In genomic region chr5:116180594-116180993, GRCm38 (mm10) we compare ENCODE assay signal across 26 mouse cellular contexts.
A peak's percentile ranks its signal among the peaks of the same experiment; 100 is the strongest.
DNase-seq lines count a peak whose midpoint lies in the region; ATAC-seq lines count a peak whose summit lies in the region.
"Had no signal": no experiment of that assay in that cellular context is flagged by ENCODE, and none has a peak within 500 bp of the region (broad histone marks: within the 10 kb centered on the region; RNA-seq: fewer than 3 reads in every experiment).

No protein-coding gene starts in this region.

- H3K4me1 ChIP-seq in kidney, embryonic 15.5 days: peaks cover 7% of the 10 kb centered on the region; the same call in 1 of the 2 replicates
- no peaks in the 10 kb centered on the region for H3K4me1 ChIP-seq in kidney, embryonic 16.5 days (ENCODE audit: insufficient read depth, low read length)
- H3K4me1 ChIP-seq: embryonic facial prominence, embryonic 15.5 days; neural tube, embryonic 12.5 days had no signal

- WGBS in kidney, embryonic 15.5 days: 10% methylated on average over 13 of the region's 13 CpGs
- WGBS in kidney, embryonic 16.5 days: 13% methylated on average over 13 of the region's 13 CpGs

- no peak for ATAC-seq in kidney, embryonic 15.5 days (replicated peaks; ENCODE audit: low FRiP score)
- no peak for ATAC-seq in kidney, embryonic 16.5 days (ENCODE audit: low FRiP score, low TSS enrichment)
- peak; percentile 39 to 49; a peak in 1 of 4 replicates for ATAC-seq in hematopoietic stem cell, adult 5-6 weeks (replicated peaks in 1 of 2; ENCODE audit: insufficient read depth in 1 of 2, low FRiP score in 2 of 2, low TSS enrichment in 1 of 2, low read depth in 1 of 2, poor library complexity in 2 of 2, severe bottlenecking in 2 of 2)
- ATAC-seq: forebrain, postnatal 0 days; inflammation-experienced regulatory T-cells, adult 6 months; midbrain, embryonic 13.5 days; Patski had no signal

- no peak overlapping the region for H3K27ac ChIP-seq in kidney, embryonic 15.5 days
- no peak overlapping the region for H3K27ac ChIP-seq in kidney, embryonic 16.5 days (ENCODE audit: low read length)
- H3K27ac ChIP-seq: embryonic facial prominence, embryonic 15.5 days; forebrain, embryonic 10.5 days; hindbrain, embryonic 13.5 days; left cerebral cortex, adult 2 months; liver, embryonic 14.5 days; midbrain, embryonic 13.5 days; neural tube, embryonic 12.5 days had no signal

- peak; percentile 37 for DNase-seq in embryo, embryonic 10.5 days (ENCODE audit: low spot score)
- DNase-seq in thymus, postnatal 0 days (ENCODE audit: low spot score): no peak
- DNase-seq in ovary, postnatal 14 days (ENCODE audit: low spot score): no peak
- DNase-seq in gastrocnemius, postnatal 14 days: no peak
- DNase-seq: adrenal gland, postnatal 25 days; cerebellum, adult 11-12 months; cerebellum, postnatal 36 days; forebrain, postnatal 0 days; kidney, adult 9 months; kidney, postnatal 4 days; layer of hippocampus, adult 9-11 months; left cerebral cortex, postnatal 4 days; spleen, adult 18-20 months; thymus, adult 18-20 months had no signal

- intact Hi-C loops in gastrocnemius, postnatal 14 days (cut with DNase I; ENCODE audit: low total_unique reads): no loop called here

- peak overlapping the region; percentile 37 for H3K4me2 ChIP-seq in kidney, embryonic 15.5 days
- no peak overlapping the region; the same call in 1 of the 2 replicates for H3K4me2 ChIP-seq in kidney, embryonic 16.5 days (replicated peaks; ENCODE audit: low read depth, low read length)
- H3K4me2 ChIP-seq: embryonic facial prominence, embryonic 15.5 days; hindbrain, embryonic 13.5 days; midbrain, embryonic 13.5 days; neural tube, embryonic 12.5 days had no signal

- no peak overlapping the region for H3K9ac ChIP-seq in kidney, embryonic 15.5 days
- H3K9ac ChIP-seq in kidney, embryonic 16.5 days (replicated peaks; ENCODE audit: low read length): no peak overlapping the region
- H3K9ac ChIP-seq: embryonic facial prominence, embryonic 15.5 days; forebrain, postnatal 0 days; hindbrain, embryonic 13.5 days; liver, embryonic 14.5 days; midbrain, embryonic 13.5 days; neural tube, embryonic 12.5 days had no signal

- H3K27me3 ChIP-seq in kidney, embryonic 15.5 days: no peaks in the 10 kb centered on the region
- no peaks in the 10 kb centered on the region for H3K27me3 ChIP-seq in kidney, embryonic 16.5 days (ENCODE audit: insufficient read depth, low read length)
- H3K27me3 ChIP-seq: embryonic facial prominence, embryonic 15.5 days; hindbrain, embryonic 13.5 days; midbrain, embryonic 13.5 days; neural tube, embryonic 12.5 days had no signal

- no peaks in the 10 kb centered on the region for H3K9me3 ChIP-seq in kidney, embryonic 15.5 days (replicated peaks)
- 0 out of 2 replicates have a peak, but pooled peaks cover under 1% of the 10 kb centered on the region for H3K9me3 ChIP-seq in kidney, embryonic 16.5 days (ENCODE audit: low read length)
- H3K9me3 ChIP-seq: embryonic facial prominence, embryonic 15.5 days; forebrain, embryonic 10.5 days; hindbrain, embryonic 13.5 days; midbrain, embryonic 13.5 days; neural tube, embryonic 12.5 days had no signal

- H3K36me3 ChIP-seq in kidney, embryonic 15.5 days: no peaks in the 10 kb centered on the region
- no peaks in the 10 kb centered on the region for H3K36me3 ChIP-seq in kidney, embryonic 16.5 days (ENCODE audit: insufficient read depth, low read length)
- H3K36me3 ChIP-seq: embryonic facial prominence, embryonic 15.5 days; forebrain, embryonic 10.5 days; hindbrain, embryonic 13.5 days; midbrain, embryonic 13.5 days; neural tube, embryonic 12.5 days had no signal

- no peak overlapping the region for H3K4me3 ChIP-seq in kidney, embryonic 15.5 days (replicated peaks)
- no peak overlapping the region for H3K4me3 ChIP-seq in kidney, embryonic 16.5 days (ENCODE audit: low read length)
- H3K4me3 ChIP-seq: embryonic facial prominence, embryonic 15.5 days; forebrain, embryonic 10.5 days; hindbrain, embryonic 13.5 days; left cerebral cortex, adult 2 months; midbrain, embryonic 13.5 days; neural tube, embryonic 12.5 days had no signal

Comparison
In these comparisons a context has a peak if more than half of its experiments do, and no peak if none do; other contexts are left out.
1. ATAC-seq: peak in hematopoietic stem cell, adult 5-6 weeks (2 of 2); none in kidney, embryonic 15.5 days (single experiment) and kidney, embryonic 16.5 days (single experiment).